Mouse (Mus musculus) kidney, embryonic 15.5 days (tissue): ENCODE data around the gene Gm3667. TPM values are rescaled to one million over a fixed set of nuclear protein-coding genes. Genes with fewer than 3 reads are reported as not detected.
"Not testable (repeated sequence)": the region's sequence is repeated elsewhere in the genome, so short reads cannot be mapped to it uniquely, and the experiment has no call there.

Source experiments
- ATAC-seq: fragments of 200-750 bp; cut with Nextera tagmentation; replicated peaks from 2 replicates; pipeline ENCODE4 v1.8.0; 2017; ENCODE audit warnings: moderate TSS enrichment; ENCODE audit not compliant: low FRiP score
- H3K27ac ChIP-seq: fragments of 300-500 bp; sonication (generic); 2 replicates; pipeline ENCODE4 v1.5.1; 2015; ENCODE audit warnings: mild to moderate bottlenecking, inconsistent platforms
- H3K27me3 ChIP-seq: fragments of 300-500 bp; sonication (generic); 2 replicates; pipeline ENCODE4 v1.6.1; 2015; ENCODE audit warnings: inconsistent platforms
- H3K36me3 ChIP-seq: fragments of 300-500 bp; sonication (generic); 2 replicates; pipeline ENCODE4 v1.6.1; 2015; ENCODE audit warnings: inconsistent platforms
- H3K4me1 ChIP-seq: fragments of 300-500 bp; sonication (generic); 2 replicates; pipeline ENCODE4 v1.6.1; 2015; ENCODE audit warnings: inconsistent platforms
- H3K4me2 ChIP-seq: fragments of 300-500 bp; sonication (generic); 2 replicates; pipeline ENCODE4 v1.6.1; 2015; ENCODE audit warnings: moderate library complexity, mild to moderate bottlenecking, inconsistent platforms
- H3K4me3 ChIP-seq: fragments of 300-500 bp; sonication (generic); replicated peaks from 2 replicates; pipeline ENCODE4 v1.5.1; 2015; ENCODE audit warnings: mild to moderate bottlenecking, inconsistent platforms
- H3K9ac ChIP-seq: fragments of 300-500 bp; sonication (generic); 2 replicates; pipeline ENCODE4 v1.6.1; 2015; ENCODE audit warnings: mild to moderate bottlenecking, inconsistent platforms
- H3K9me3 ChIP-seq: fragments of 300-500 bp; sonication (generic); replicated peaks from 2 replicates; pipeline ENCODE4 v1.6.1; 2016; ENCODE audit warnings: inconsistent platforms
- WGBS: fragments of 180-500 bp; shearing (Covaris S2); methylation state at CpG from one replicate; pipeline ENCODE4 v1.1.7; 2015; ENCODE audit warnings: mixed read lengths; 5-methylcytosine and 5-hydroxymethylcytosine counted together
- polyA plus RNA-seq: library from polyadenylated mRNA; unstranded; fragments of >200 nt; fragmentation: Nextera tagmentation; extraction: Ambion mirVana; gene quantifications from 2 replicates; pipeline ENCODE4 v1.2.1, GENCODE M21; 2015

Gm3667 gene
- 0.36 and 0.37 TPM in 2 replicates for polyA plus RNA-seq

DNA sequence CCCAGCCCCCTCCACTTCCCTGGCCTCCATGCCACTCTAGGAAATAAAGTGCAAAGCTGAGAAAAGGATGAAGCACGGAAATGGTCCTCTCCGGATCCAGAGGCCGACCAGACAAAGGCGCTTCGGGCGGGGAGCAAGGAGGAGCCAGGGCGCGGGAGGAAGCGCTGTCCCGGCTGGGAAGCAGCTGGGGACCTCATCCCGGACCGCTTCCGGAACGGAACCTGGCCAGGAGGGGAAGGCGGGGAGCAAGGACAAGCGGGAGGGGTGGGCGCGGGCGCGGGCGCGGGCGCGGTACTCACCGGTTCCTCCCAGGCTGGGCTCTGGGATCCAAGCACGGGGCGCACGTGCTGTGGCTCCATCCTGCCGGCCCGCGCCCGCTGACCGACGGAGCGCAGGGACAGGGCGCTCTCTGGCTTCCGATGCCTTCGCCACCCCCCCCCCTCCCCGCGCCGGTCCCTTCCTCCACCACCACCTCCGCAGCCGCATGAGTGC, at the start of gene Gm3667:
Gm3667 (minus strand) TSS at position 442 of the 492 bp plus-strand sequence.
- WGBS = under 1% methylated on average over 19 of the region's 43 CpGs

DNA sequence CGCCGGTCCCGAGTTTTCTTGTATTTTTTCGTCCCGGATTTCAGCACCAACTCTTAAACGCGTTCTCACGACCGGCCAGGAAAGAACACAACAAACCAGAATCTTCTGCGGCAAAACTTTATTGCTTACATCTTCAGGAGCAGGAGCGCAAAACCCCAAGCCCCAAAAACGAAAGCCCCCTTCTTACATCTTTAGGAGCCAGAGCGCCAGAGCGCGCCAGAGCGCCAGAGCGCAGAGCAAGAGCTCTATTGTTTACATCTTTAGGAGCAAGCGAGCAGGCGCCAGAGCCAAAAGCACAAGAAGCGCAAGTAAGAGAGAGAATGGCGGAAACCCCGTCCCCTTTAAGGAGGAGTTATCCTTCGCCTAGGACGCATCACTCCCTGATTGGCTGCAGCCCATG, 10.1 kb upstream of the Gm3667 start:
- H3K27me3 ChIP-seq, H3K27ac ChIP-seq, H3K4me2 ChIP-seq, H3K9me3 ChIP-seq, H3K36me3 ChIP-seq, H3K4me3 ChIP-seq, ATAC-seq, H3K4me1 ChIP-seq, H3K9ac ChIP-seq: not testable (repeated sequence)
- WGBS = 95% methylated on average over 18 of the region's 24 CpGs

More for the DNA sequence above, at the start of gene Gm3667:
- H3K36me3 ChIP-seq, ATAC-seq, H3K9ac ChIP-seq, H3K27ac ChIP-seq, H3K9me3 ChIP-seq, H3K4me1 ChIP-seq, H3K27me3 ChIP-seq: not testable (repeated sequence)
- peak within 1 kb of the TSS; percentile 72 for H3K4me2 ChIP-seq
- H3K4me3 ChIP-seq = peak within 1 kb of the TSS; percentile 44

DNA sequence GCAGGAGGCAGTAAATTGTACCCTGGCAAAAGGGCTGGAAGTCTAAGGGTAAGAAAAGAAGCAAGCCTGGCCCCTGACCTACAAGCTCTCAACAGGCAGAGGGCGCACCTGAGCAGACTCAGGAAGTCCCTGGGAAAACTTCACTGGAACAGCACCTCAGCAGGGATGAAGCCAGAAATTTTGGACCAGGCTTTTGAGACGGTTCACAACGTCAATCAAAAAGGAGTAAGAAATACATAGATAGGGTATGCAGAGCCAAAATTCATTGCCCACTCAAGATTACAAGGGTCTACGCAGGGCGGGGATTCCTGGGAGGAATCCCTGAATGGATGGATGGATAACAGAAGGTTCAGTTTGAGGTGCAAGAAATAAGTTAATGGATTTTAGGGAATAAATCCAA, 951 bp downstream of the Gm3667 start:
- ATAC-seq, H3K27me3 ChIP-seq, H3K9me3 ChIP-seq, H3K27ac ChIP-seq, H3K9ac ChIP-seq, H3K4me1 ChIP-seq, H3K36me3 ChIP-seq: not testable (repeated sequence)
- Histone ChIP-seq H3K4me2 (peak overlapping the region; percentile 72), H3K4me3 (peak overlapping the region; percentile 44)
- 10% methylated on average over 5 of the region's 5 CpGs for WGBS

- no CpG with 5 or more reads among the region's 3 CpGs for WGBS
- not testable (repeated sequence) for H3K4me3 ChIP-seq
Measured at GRCm38 (mm10) chr14:6840211-6840610, 49.6 kb downstream of the Gm3667 start, which contains the start of gene Gm3642. Gene Gm3642, minus strand, starts transcription at chr14:6840311.

DNA sequence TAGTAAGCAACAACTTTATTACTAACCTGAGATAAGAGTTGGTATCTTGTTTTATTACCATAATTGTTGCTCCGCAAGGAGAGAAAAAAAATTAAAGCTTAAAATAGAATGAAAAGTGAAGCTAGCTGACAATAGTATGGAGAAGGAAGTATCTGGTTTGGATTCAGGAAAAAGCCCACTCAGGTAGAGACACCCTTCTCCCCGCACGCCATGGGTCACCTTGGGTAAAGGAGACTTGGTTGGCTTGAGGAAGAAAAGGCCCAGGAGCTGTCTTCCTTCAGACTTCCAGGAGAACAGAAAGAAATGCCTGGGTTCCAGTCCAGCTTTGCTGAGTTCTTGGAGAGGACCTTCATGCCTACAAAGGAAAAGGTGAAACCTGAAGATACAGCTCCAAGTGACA, 66.5 kb downstream of the Gm3667 start:
- H3K9me3 ChIP-seq, H3K9ac ChIP-seq, ATAC-seq, H3K27ac ChIP-seq, H3K4me3 ChIP-seq, H3K4me2 ChIP-seq, H3K4me1 ChIP-seq, H3K36me3 ChIP-seq, H3K27me3 ChIP-seq: not testable (repeated sequence)
- WGBS = 93% methylated on average over 3 of the region's 3 CpGs

More at GRCm38 (mm10) chr14:6840211-6840610, 49.6 kb downstream of the Gm3667 start, which contains the start of gene Gm3642:
- ATAC-seq, H3K4me2 ChIP-seq, H3K9ac ChIP-seq, H3K27ac ChIP-seq, H3K4me1 ChIP-seq, H3K9me3 ChIP-seq, H3K27me3 ChIP-seq, H3K36me3 ChIP-seq: not testable (repeated sequence)

Other genes starting within 250 kb of the Gm3667 start
- not detected in 2 replicates for gene Gm10251, start 205.8 kb downstream of the Gm3667 start, polyA plus RNA-seq
- 0.13 TPM in 1 of 2 replicates, not detected in the other for gene Gm8050, start 169.7 kb downstream of the Gm3667 start, polyA plus RNA-seq
- gene Gm3636, start 147.6 kb downstream of the Gm3667 start, polyA plus RNA-seq = 2.9 and 3.2 TPM in 2 replicates
- not detected in 2 replicates for gene Gm8362, start 115.6 kb downstream of the Gm3667 start, polyA plus RNA-seq
- not detected in 2 replicates for gene Gm3642, start 49.7 kb downstream of the Gm3667 start, polyA plus RNA-seq
- gene Gm6356, start 83.9 kb upstream of the Gm3667 start, polyA plus RNA-seq = not detected in 2 replicates
- 0.44 and 0.45 TPM in 2 replicates for gene Gm10406, start 137.5 kb upstream of the Gm3667 start, polyA plus RNA-seq
- not detected in 2 replicates for gene Gm3685, start 155.0 kb upstream of the Gm3667 start, polyA plus RNA-seq
- gene Gm3696, start 210.7 kb upstream of the Gm3667 start, polyA plus RNA-seq = 0.82 and 1.1 TPM in 2 replicates
- not detected in 2 replicates for gene Gm6676, start 235.4 kb upstream of the Gm3667 start, polyA plus RNA-seq